Mouse (Mus musculus) midbrain, embryonic 16.5 days (tissue): ENCODE measurements around the gene Alg6. TPM values are rescaled to one million over a fixed set of nuclear protein-coding genes. Genes with fewer than 3 reads are reported as not detected.

Experiments used
- ATAC-seq: fragments of 200-750 bp; cut with Nextera tagmentation; 2 replicates; pipeline ENCODE4 v1.8.0; 2017; ENCODE audit warnings: moderate TSS enrichment
- H3K27ac ChIP-seq: fragments of 300-500 bp; sonication (generic); 2 replicates; pipeline ENCODE4 v1.5.1; 2014; ENCODE audit warnings: mild to moderate bottlenecking, low read length, mixed read lengths
- H3K27me3 ChIP-seq: fragments of 300-500 bp; sonication (generic); 2 replicates; pipeline ENCODE4 v1.6.1; 2014; ENCODE audit warnings: low read depth, low read length, mixed read lengths; ENCODE audit not compliant: control insufficient read depth, insufficient read depth
- H3K36me3 ChIP-seq: fragments of 300-500 bp; sonication (generic); 2 replicates; pipeline ENCODE4 v1.6.1; 2014; ENCODE audit warnings: mild to moderate bottlenecking, low read length, moderate library complexity, mixed read lengths; ENCODE audit not compliant: control insufficient read depth, insufficient read depth
- H3K4me1 ChIP-seq: fragments of 300-500 bp; sonication (generic); 2 replicates; pipeline ENCODE4 v1.6.1; 2014; ENCODE audit warnings: mild to moderate bottlenecking, low read length, mixed read lengths; ENCODE audit not compliant: control insufficient read depth, insufficient read depth
- H3K4me2 ChIP-seq: fragments of 300-500 bp; sonication (generic); 2 replicates; pipeline ENCODE4 v1.6.1; 2014; ENCODE audit warnings: mild to moderate bottlenecking, low read length, mixed read lengths
- H3K4me3 ChIP-seq: fragments of 300-500 bp; sonication (generic); 2 replicates; pipeline ENCODE4 v1.5.1; 2014; ENCODE audit warnings: low read depth, mild to moderate bottlenecking, low read length, moderate library complexity, mixed read lengths
- H3K9ac ChIP-seq: fragments of 300-500 bp; sonication (generic); 2 replicates; pipeline ENCODE4 v1.6.1; 2014; ENCODE audit warnings: low read depth, low read length, mixed read lengths
- H3K9me3 ChIP-seq: fragments of 300-500 bp; sonication (generic); replicated peaks from 2 replicates; pipeline ENCODE4 v1.6.1; 2014; ENCODE audit warnings: mild to moderate bottlenecking, low read length, mixed read lengths; ENCODE audit not compliant: control insufficient read depth, poor library complexity, severe bottlenecking
- WGBS: fragments of 180-500 bp; shearing (Covaris S2); extraction: QIAGEN DNeasy Blood & Tissue Kit; methylation state at CpG from one replicate; pipeline ENCODE4 v1.1.7; 2014; 5-methylcytosine and 5-hydroxymethylcytosine counted together
- polyA plus RNA-seq: library from polyadenylated mRNA; unstranded; fragments of >200 nt; fragmentation: Nextera tagmentation; extraction: Ambion mirVana; gene quantifications from 2 replicates; pipeline ENCODE4 v1.2.1, GENCODE M21; 2015

Gene Alg6
- polyA plus RNA-seq, 1 experiment from 2014 or later = 13.3 TPM

DNA sequence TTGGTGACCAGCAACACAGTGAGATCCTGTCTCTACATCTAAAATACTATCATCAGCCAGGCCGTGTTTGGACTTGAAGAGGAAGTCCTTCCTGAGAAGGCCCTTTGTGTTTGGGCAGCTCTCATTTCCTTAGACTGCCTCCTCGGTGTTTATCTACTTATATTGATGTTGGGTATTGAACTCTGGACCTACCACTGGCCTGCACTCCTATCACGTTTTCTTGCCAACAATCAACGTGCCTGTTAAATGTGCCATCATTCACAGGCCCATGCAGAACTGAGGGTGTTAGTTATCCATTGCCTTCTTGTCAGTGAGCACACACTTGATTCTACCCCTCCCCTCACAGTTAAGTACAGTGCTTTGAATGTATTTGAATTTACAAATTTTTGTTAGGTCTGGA is 2.4 kb downstream of the Alg6 start:
- H3K9me3 ChIP-seq = no peaks in the 10 kb centered on the region
- no peaks in the 10 kb centered on the region; the same call in 1 of the 2 replicates for H3K4me1 ChIP-seq
- WGBS = 85% methylated on average over 4 of the region's 4 CpGs
- no peaks in the 10 kb centered on the region for H3K36me3 ChIP-seq
- ATAC-seq = no peak
- H3K4me2 ChIP-seq = no peak overlapping the region
- H3K27me3 ChIP-seq = no peaks in the 10 kb centered on the region
- no peak overlapping the region for H3K4me3 ChIP-seq
- H3K27ac ChIP-seq = no peak overlapping the region
- no peak overlapping the region for H3K9ac ChIP-seq

- 94% methylated on average over 4 of the region's 4 CpGs for WGBS
- ATAC-seq = no peak
- H3K4me1 ChIP-seq = no peaks in the 10 kb centered on the region
Measured at GRCm38 (mm10) chr4:99724331-99724730, 8.9 kb downstream of the Alg6 start.

GRCm38 (mm10) chr4:99725914-99726451 is 10.5 kb downstream of the Alg6 start:
- ATAC-seq = no peak
- Histone ChIP-seq H3K36me3 (peaks cover 34% of the 10 kb centered on the region), H3K9ac (no peak overlapping the region), H3K27me3 (no peaks in the 10 kb centered on the region), H3K4me3 (no peak overlapping the region), H3K27ac (no peak overlapping the region), H3K4me2 (no peak overlapping the region), H3K9me3 (0 out of 2 replicates have a peak, but pooled peaks cover 5% of the 10 kb centered on the region), H3K4me1 (no peaks in the 10 kb centered on the region)
- 96% methylated on average over 8 of the region's 8 CpGs for WGBS

More at GRCm38 (mm10) chr4:99724331-99724730, 8.9 kb downstream of the Alg6 start:
- peaks cover 20% of the 10 kb centered on the region for H3K36me3 ChIP-seq
- no peak overlapping the region for H3K4me2 ChIP-seq
- H3K9me3 ChIP-seq = no peaks in the 10 kb centered on the region
- H3K4me3 ChIP-seq = no peak overlapping the region
- H3K9ac ChIP-seq = no peak overlapping the region
- no peak overlapping the region for H3K27ac ChIP-seq
- no peaks in the 10 kb centered on the region for H3K27me3 ChIP-seq

GRCm38 (mm10) chr4:99739836-99740235 is 24.4 kb downstream of the Alg6 start:
- ATAC-seq = no peak
- no peaks in the 10 kb centered on the region for H3K27me3 ChIP-seq

DNA sequence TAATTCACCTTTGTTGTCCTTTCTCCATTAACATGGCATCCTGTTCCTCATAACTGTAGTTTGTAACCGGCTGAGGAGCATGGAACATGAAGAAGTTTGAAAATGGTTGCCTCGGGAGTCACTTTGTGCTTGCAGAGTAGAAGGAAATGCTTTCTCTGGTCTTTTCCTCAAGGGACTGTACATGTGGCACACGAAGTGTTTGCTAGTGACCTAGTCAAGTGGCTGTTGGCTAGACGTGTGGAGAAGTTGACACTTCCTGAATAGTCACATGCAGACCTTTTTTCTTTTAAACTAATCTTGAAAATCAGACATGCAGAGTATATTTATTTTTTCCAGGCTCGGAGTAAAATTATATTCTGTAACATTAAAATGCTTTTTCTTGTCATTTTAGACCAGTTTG is 37.0 kb downstream of the Alg6 start:
- 91% methylated on average over 5 of the region's 5 CpGs for WGBS
- no peak for ATAC-seq
- H3K4me2 ChIP-seq = no peak overlapping the region
- H3K4me1 ChIP-seq = no peaks in the 10 kb centered on the region
- no peak overlapping the region for H3K4me3 ChIP-seq
- no peaks in the 10 kb centered on the region for H3K9me3 ChIP-seq
- H3K36me3 ChIP-seq = peaks cover 2% of the 10 kb centered on the region
- no peak overlapping the region for H3K27ac ChIP-seq
- no peaks in the 10 kb centered on the region for H3K27me3 ChIP-seq
- no peak overlapping the region for H3K9ac ChIP-seq

More at GRCm38 (mm10) chr4:99739836-99740235, 24.4 kb downstream of the Alg6 start:
- no peak overlapping the region for H3K4me3 ChIP-seq
- WGBS = 41% methylated on average over 7 of the region's 7 CpGs
- no peak overlapping the region for H3K9ac ChIP-seq
- H3K4me2 ChIP-seq = no peak overlapping the region
- H3K27ac ChIP-seq = no peak overlapping the region
- no peaks in the 10 kb centered on the region for H3K36me3 ChIP-seq
- no peaks in the 10 kb centered on the region for H3K4me1 ChIP-seq
- no peaks in the 10 kb centered on the region for H3K9me3 ChIP-seq

- Histone ChIP-seq H3K36me3 (no peaks in the 10 kb centered on the region), H3K4me1 (no peaks in the 10 kb centered on the region), H3K27me3 (no peaks in the 10 kb centered on the region), H3K27ac (no peak overlapping the region), H3K9me3 (no peaks in the 10 kb centered on the region), H3K4me2 (no peak overlapping the region), H3K9ac (no peak overlapping the region), H3K4me3 (no peak overlapping the region)
- no peak for ATAC-seq
- 79% methylated on average over 5 of the region's 5 CpGs for WGBS
Measured at GRCm38 (mm10) chr4:99766303-99766702, 50.8 kb downstream of the Alg6 start.

- Histone ChIP-seq H3K4me3 (no peak overlapping the region), H3K9me3 (no peaks in the 10 kb centered on the region), H3K4me1 (no peaks in the 10 kb centered on the region), H3K36me3 (no peaks in the 10 kb centered on the region), H3K9ac (no peak overlapping the region), H3K4me2 (no peak overlapping the region), H3K27me3 (no peaks in the 10 kb centered on the region), H3K27ac (no peak overlapping the region)
- WGBS = 31% methylated on average over 1 of the region's 1 CpGs
- ATAC-seq = no peak
Measured at GRCm38 (mm10) chr4:99766753-99767152, 51.3 kb downstream of the Alg6 start.

- Histone ChIP-seq H3K36me3 (no peaks in the 10 kb centered on the region), H3K9me3 (no peaks in the 10 kb centered on the region), H3K27me3 (no peaks in the 10 kb centered on the region), H3K4me3 (no peak overlapping the region), H3K4me2 (no peak overlapping the region), H3K27ac (no peak overlapping the region), H3K4me1 (no peaks in the 10 kb centered on the region), H3K9ac (no peak overlapping the region)
- no peak for ATAC-seq
- whole genome bisulfite sequencing = 87% methylated on average over 5 of the region's 5 CpGs
Measured at GRCm38 (mm10) chr4:99770555-99770954, 55.1 kb downstream of the Alg6 start.

DNA sequence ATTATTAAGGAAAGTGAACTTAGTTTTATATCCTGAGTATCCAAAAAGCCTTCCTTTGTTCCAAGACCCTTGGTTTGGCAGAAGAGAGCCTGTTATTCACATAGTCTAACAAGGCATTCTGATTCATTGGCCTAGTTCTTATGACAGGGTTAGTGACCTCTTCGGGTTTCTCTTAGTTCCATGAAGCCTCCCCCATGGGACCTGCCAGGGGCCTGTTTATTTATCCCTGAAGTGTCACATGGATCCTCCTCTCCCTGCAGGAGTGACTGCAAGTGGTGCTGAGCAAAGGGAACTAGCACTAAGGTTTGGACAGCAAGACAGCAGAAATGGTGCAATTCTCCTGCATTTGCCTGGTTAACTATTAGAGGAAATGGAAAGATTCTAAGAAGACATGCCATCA is 57.6 kb downstream of the Alg6 start:
- no peaks in the 10 kb centered on the region for H3K27me3 ChIP-seq
- no peaks in the 10 kb centered on the region for H3K36me3 ChIP-seq
- H3K4me2 ChIP-seq = no peak overlapping the region
- no peak overlapping the region for H3K4me3 ChIP-seq
- no peak for ATAC-seq
- no peaks in the 10 kb centered on the region for H3K4me1 ChIP-seq
- 62% methylated on average over 1 of the region's 1 CpGs for WGBS
- no peak overlapping the region for H3K9ac ChIP-seq
- no peak overlapping the region for H3K27ac ChIP-seq
- no peaks in the 10 kb centered on the region for H3K9me3 ChIP-seq
